Mouse (Mus musculus) liver, postnatal 0 days (tissue): Measurements from ENCODE around the gene Trim63.

Experiments used
- CTCF ChIP-seq: sonication (generic); IDR thresholded peaks from 2 replicates; pipeline ENCODE4 v1.5.1; 2016; ENCODE audit warnings: antibody characterized with exemption, low read depth
- EP300 ChIP-seq: IDR thresholded peaks from 2 replicates; pipeline ENCODE4 v1.6.1; 2016; ENCODE audit warnings: antibody characterized with exemption, low read depth, mild to moderate bottlenecking

GRCm38 (mm10) chr4:134293061-134293691 lies 21.7 kb upstream of the Trim63 start:
- no peak for TF ChIP-seq CTCF
- no peak for TF ChIP-seq EP300
